Mouse (Mus musculus): ENCODE measurements around the gene Meis3.

The Meis3 gene

GRCm38 (mm10) chr7:16213196-16213595 is 38.3 kb downstream of the Meis3 start:
- DNase-seq (ENCODE audit: low spot score) = no peak

DNA sequence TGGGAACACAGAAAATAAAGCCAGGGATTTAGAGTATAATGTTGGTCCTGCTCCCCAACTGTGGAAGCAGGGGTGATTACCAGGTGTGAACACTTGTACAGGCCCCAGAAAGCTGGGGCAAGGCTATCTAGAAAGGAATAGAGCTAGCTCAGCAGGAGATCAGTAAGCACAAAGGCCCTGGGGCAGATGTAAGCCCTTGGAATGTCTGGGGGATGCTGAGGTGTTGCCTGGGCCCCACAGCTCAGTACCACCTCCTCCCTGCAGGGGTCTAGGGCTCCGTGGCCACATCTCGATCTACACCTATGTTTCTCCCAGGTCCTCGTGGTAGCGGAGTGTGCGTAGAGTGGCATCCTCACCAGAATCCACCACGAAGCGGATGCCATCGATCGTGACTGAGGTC is 39.1 kb downstream of the Meis3 start:
- DNase-seq (ENCODE audit: low spot score) = no peak

DNA sequence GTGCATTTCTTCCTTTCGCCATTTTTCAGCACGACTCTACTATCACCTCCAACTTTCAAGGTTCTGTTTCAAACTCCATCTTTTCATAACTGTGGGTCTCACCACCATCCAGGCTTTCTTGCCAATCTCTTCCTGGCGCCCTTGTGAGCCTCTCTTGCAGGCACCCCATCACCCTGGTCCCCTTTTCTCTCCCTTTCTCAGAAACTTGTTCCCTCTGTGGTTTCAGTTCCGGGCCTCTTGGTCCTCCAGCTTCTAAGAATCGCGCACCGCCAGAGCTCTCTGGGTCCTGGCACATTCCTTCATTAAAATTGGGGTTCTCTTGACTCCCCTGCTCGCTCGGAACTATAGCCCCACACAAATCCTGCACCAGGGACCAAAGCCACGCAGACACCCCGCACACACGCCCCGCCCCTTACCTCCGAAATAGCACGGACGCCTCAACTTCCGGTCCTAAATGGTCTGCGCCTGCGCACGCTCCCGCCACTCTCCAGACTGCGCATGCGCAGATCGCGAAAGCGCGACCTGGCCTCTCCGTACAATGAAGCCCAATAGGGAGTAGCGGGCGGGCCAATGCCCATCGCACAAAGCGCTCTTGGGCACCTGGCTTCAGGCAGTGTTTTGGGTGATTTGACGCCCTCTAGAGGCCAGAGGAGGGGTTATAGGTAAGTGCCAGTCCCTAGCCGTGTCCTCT is 46.8 kb downstream of the Meis3 start, which contains the start of gene Dhx34:
Gene Dhx34 (minus strand): TSS at position 456 of the 691 bp plus-strand sequence.
- peak; percentile 98 for DNase-seq (ENCODE audit: low spot score)

DNA sequence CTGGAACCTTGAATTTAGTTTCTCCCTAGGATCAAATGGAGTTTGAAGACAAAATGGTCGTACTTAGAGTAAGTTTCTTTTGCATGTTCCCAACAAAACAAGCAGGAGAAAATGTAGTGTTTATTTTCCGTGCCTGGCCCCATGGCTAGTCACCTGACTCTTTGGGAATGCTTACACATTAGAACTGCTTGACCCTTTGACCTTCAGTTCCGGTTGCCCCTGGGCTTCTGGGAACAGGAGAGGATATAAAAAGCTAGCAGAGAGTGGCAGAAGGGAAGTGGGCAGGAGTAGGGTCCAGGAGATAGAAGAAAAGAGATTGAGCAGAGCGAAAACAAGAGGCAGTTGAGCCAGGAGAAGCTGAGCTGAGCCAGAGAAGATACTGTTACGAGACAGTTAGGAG is 55.0 kb downstream of the Meis3 start:
- DNase-seq (ENCODE audit: low spot score) = no peak
